ENCODE assay signal across 8 mouse cellular contexts in the genomic region with DNA sequence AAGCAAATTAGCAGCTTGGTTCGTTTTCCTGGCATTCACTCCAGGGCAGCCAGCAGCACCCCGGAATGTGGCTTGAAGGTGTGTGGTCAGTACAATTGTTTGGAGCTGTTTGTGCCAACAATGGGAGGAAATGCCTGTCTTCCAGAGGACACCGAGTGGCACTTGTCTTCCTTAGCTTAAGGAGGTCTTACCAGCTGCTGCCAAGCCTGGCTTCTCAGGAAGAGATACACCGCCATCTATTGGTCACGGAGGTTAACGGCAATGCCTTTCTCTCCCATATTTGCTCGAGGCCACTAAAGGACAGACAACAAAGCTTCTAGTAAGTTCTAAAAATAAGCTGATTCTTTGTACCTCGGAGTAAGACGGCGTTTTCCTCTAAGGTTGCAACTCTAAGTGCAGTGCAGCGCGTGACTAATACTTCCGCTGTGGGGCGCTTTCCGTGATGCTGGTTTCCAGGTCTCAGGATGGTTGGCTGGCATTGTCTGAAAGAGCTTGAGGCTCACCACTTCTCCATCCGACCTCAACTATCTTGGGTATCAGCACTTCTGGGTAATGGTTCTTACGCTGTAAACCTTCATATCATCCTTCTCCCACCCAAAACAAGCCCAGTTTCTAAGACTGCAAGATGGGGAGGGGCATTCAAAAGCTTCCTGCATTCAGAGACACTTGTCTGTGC.
DNase-seq lines count a peak whose midpoint lies in the region; ATAC-seq lines count a peak whose summit lies in the region.

No protein-coding gene starts in this region.

- peaks cover 9% of the 10 kb centered on the region for H3K4me1 ChIP-seq in embryonic facial prominence, embryonic 15.5 days
- H3K4me1 ChIP-seq in heart, embryonic 11.5 days (ENCODE audit: control insufficient read depth, insufficient read depth, low read length) = no peaks in the 10 kb centered on the region
- H3K4me1 ChIP-seq in kidney, embryonic 16.5 days (ENCODE audit: insufficient read depth, low read length) = peaks cover 11% of the 10 kb centered on the region

- peak overlapping the region; percentile 58 for H3K4me2 ChIP-seq in embryonic facial prominence, embryonic 15.5 days (replicated peaks)
- peak overlapping the region; percentile 72 for H3K4me2 ChIP-seq in heart, embryonic 11.5 days
- H3K4me2 ChIP-seq in kidney, embryonic 16.5 days (replicated peaks; ENCODE audit: low read depth, low read length) = peak overlapping the region; percentile 58

- ATAC-seq in embryonic facial prominence, embryonic 15.5 days (ENCODE audit: insufficient number of reproducible peaks, low FRiP score, low TSS enrichment, low read depth) = 0 out of 2 replicates have a peak, but pooled peaks have one; percentile 41
- ATAC-seq in heart, embryonic 11.5 days (replicated peaks; ENCODE audit: insufficient number of reproducible peaks, low FRiP score, low TSS enrichment) = peak; percentile 57; the same call in 1 of the 2 replicates
- peak; percentile 87 for ATAC-seq in kidney, embryonic 16.5 days (ENCODE audit: low FRiP score, low TSS enrichment)
- peak; percentile 68 for ATAC-seq in monocyte, adult 5-6 weeks (replicated peaks; ENCODE audit: insufficient number of reproducible peaks, low FRiP score, low TSS enrichment, poor library complexity, severe bottlenecking)

- H3K36me3 ChIP-seq in embryonic facial prominence, embryonic 15.5 days = no peaks in the 10 kb centered on the region
- no peaks in the 10 kb centered on the region for H3K36me3 ChIP-seq in heart, embryonic 11.5 days (ENCODE audit: control insufficient read depth, insufficient read depth, low read length)
- H3K36me3 ChIP-seq in kidney, embryonic 16.5 days (ENCODE audit: insufficient read depth, low read length) = no peaks in the 10 kb centered on the region

- 2% methylated on average over 17 of the region's 17 CpGs for WGBS in embryonic facial prominence, embryonic 15.5 days
- 2% methylated on average over 17 of the region's 17 CpGs for WGBS in heart, embryonic 11.5 days (ENCODE audit: insufficient replicate concordance)
- WGBS in kidney, embryonic 16.5 days = 6% methylated on average over 17 of the region's 17 CpGs

- no peaks in the 10 kb centered on the region for H3K9me3 ChIP-seq in embryonic facial prominence, embryonic 15.5 days (replicated peaks)
- no peaks in the 10 kb centered on the region for H3K9me3 ChIP-seq in heart, embryonic 11.5 days (replicated peaks; ENCODE audit: control insufficient read depth, low read length)
- H3K9me3 ChIP-seq in kidney, embryonic 16.5 days (ENCODE audit: low read length) = no peaks in the 10 kb centered on the region

- H3K9ac ChIP-seq in embryonic facial prominence, embryonic 15.5 days = no peak overlapping the region
- no peak overlapping the region for H3K9ac ChIP-seq in heart, embryonic 11.5 days (ENCODE audit: low read depth, low read length)
- no peak overlapping the region for H3K9ac ChIP-seq in kidney, embryonic 16.5 days (replicated peaks; ENCODE audit: low read length)

- no peak overlapping the region for H3K27ac ChIP-seq in embryonic facial prominence, embryonic 15.5 days (replicated peaks)
- H3K27ac ChIP-seq in heart, embryonic 11.5 days (ENCODE audit: low read depth, low read length) = no peak overlapping the region
- H3K27ac ChIP-seq in kidney, embryonic 16.5 days (ENCODE audit: low read length) = no peak overlapping the region

- peak; percentile 7 for DNase-seq in 3134 (ENCODE audit: extremely low read depth, insufficient read length, low spot score)
- DNase-seq in adrenal gland, postnatal 36 days = peak; percentile 71 to 77
- peak; percentile 61 for DNase-seq in liver
- peak; percentile 69 to 75 for DNase-seq in spleen, postnatal 36 days (ENCODE audit: low spot score in 2 of 2)

- peak overlapping the region; percentile 33 for H3K4me3 ChIP-seq in embryonic facial prominence, embryonic 15.5 days (replicated peaks)
- peak overlapping the region; percentile 42 for H3K4me3 ChIP-seq in heart, embryonic 11.5 days (ENCODE audit: low read depth, low read length)
- H3K4me3 ChIP-seq in kidney, embryonic 16.5 days (ENCODE audit: low read length) = peak overlapping the region; percentile 38

- H3K27me3 ChIP-seq in embryonic facial prominence, embryonic 15.5 days = peaks cover 11% of the 10 kb centered on the region
- H3K27me3 ChIP-seq in heart, embryonic 11.5 days (ENCODE audit: control insufficient read depth, insufficient read depth, low read length) = peaks cover 3% of the 10 kb centered on the region; the same call in 1 of the 2 replicates
- H3K27me3 ChIP-seq in kidney, embryonic 16.5 days (ENCODE audit: insufficient read depth, low read length) = peaks cover 8% of the 10 kb centered on the region

Comparison
In these comparisons a context has a peak if more than half of its experiments do, and no peak if none do; other contexts are left out.
1. DNase-seq: peak in every context shown above with its lines; median percentile 74 in adrenal gland, postnatal 36 days; 72 in spleen, postnatal 36 days; 61 in liver; 7 in 3134.